Mouse (Mus musculus) spleen, postnatal 14 days (tissue): ENCODE measurements at regions not wholly inside any gene's neighbourhood (a gene's known extent, or its start where the extent isn't known, plus 50 kb on each side); places are given as distances from the start of the nearest gene placed in this dataset.

ENCODE experiments used
- DNase-seq, 2 experiments: peaks; one replicate each; pipeline ENCODE4 v3.0.0; 2021 to 2022; ENCODE audit warnings: low spot score in 2 of 2

- no peak for DNase-seq
These were observed 67.3 kb upstream of the Map4k3 start for GRCm38 (mm10) chr17:80795453-80796105.

GRCm38 (mm10) chr17:80792605-80793004, 64.3 kb upstream of the Map4k3 start:
- no peak for DNase-seq

- DNase-seq = no peak
These were observed 61.4 kb upstream of the Map4k3 start for GRCm38 (mm10) chr17:80789706-80790105.

GRCm38 (mm10) chr17:80789000-80789399, 60.7 kb upstream of the Map4k3 start:
- no peak for DNase-seq

GRCm38 (mm10) chr17:80786858-80787257, 58.6 kb upstream of the Map4k3 start:
- no peak for DNase-seq

GRCm38 (mm10) chr17:80786061-80786851, 58.0 kb upstream of the Map4k3 start:
- no peak for DNase-seq

- DNase-seq = no peak
These were observed 57.2 kb upstream of the Map4k3 start for GRCm38 (mm10) chr17:80785476-80785875.

- DNase-seq = no peak
These were observed 56.8 kb upstream of the Map4k3 start for GRCm38 (mm10) chr17:80785049-80785448.

GRCm38 (mm10) chr17:80782233-80782632, 53.9 kb upstream of the Map4k3 start:
- no peak for DNase-seq

- DNase-seq = no peak
These were observed 53.3 kb upstream of the Map4k3 start for GRCm38 (mm10) chr17:80781621-80782020.

GRCm38 (mm10) chr17:80780303-80780702, 52.0 kb upstream of the Map4k3 start:
- DNase-seq = no peak

- no peak for DNase-seq
These were observed 51.5 kb upstream of the Map4k3 start for GRCm38 (mm10) chr17:80779782-80780181.
